Mouse (Mus musculus) naive thymus-derived CD4-positive, alpha-beta T cell, adult 2 months (primary cell): ENCODE results near the gene Wwtr1.

Source experiments
- DNase-seq: peaks from one replicate; pipeline ENCODE4 v3.0.0-alpha.2; 2011; ENCODE audit warnings: low read depth

The Wwtr1 gene

GRCm38 (mm10) chr3:57447889-57448288 lies 127.8 kb downstream of the Wwtr1 start:
- no peak for DNase-seq

- no peak for DNase-seq
Measured at GRCm38 (mm10) chr3:57445706-57446105, 130.0 kb downstream of the Wwtr1 start.

- no peak for DNase-seq
Measured at GRCm38 (mm10) chr3:57440956-57441355, 134.8 kb downstream of the Wwtr1 start.

GRCm38 (mm10) chr3:57435364-57435763 lies 140.3 kb downstream of the Wwtr1 start:
- DNase-seq, result no peak

GRCm38 (mm10) chr3:57431706-57432105 lies 144.0 kb downstream of the Wwtr1 start:
- no peak for DNase-seq

GRCm38 (mm10) chr3:57429486-57429885 lies 146.2 kb downstream of the Wwtr1 start:
- DNase-seq, result no peak

GRCm38 (mm10) chr3:57428682-57429464 lies 146.8 kb downstream of the Wwtr1 start:
- DNase-seq, result no peak

- DNase-seq, result no peak
Measured at GRCm38 (mm10) chr3:57426351-57426750, 149.4 kb downstream of the Wwtr1 start.

- DNase-seq, result no peak
Measured at GRCm38 (mm10) chr3:57425089-57425730, 150.5 kb downstream of the Wwtr1 start, which contains the start of gene Tm4sf4. Gene Tm4sf4 (plus strand): TSS chr3:57425314.

GRCm38 (mm10) chr3:57420660-57421059 lies 155.1 kb downstream of the Wwtr1 start:
- no peak for DNase-seq

- no peak for DNase-seq
Measured at GRCm38 (mm10) chr3:57420233-57420632, 155.5 kb downstream of the Wwtr1 start.

GRCm38 (mm10) chr3:57411535-57411934 lies 164.2 kb downstream of the Wwtr1 start:
- no peak for DNase-seq
